Mouse (Mus musculus) MEL (cell line): ENCODE data around the gene Cyp1a2.

Source experiments
- CTCF ChIP-seq, 3 experiments: IDR thresholded peaks in 2 of 3; conservative IDR thresholded peaks in 1 of 3; 2 replicates each; pipeline ENCODE4 v1.5.1; 2011 to 2012; ENCODE audit warnings: low read length in 3 of 3, low read depth in 2 of 3, mild to moderate bottlenecking in 2 of 3, improper control_type of control experiment in 1 of 3, inconsistent platforms in 1 of 3, mixed read lengths in 1 of 3, moderate library complexity in 1 of 3; ENCODE audit not compliant: control insufficient read depth in 1 of 3, insufficient read depth in 1 of 3, poor library complexity in 1 of 3, severe bottlenecking in 1 of 3
- ELF1 ChIP-seq: IDR thresholded peaks from 2 replicates; pipeline ENCODE4 v1.6.1; 2014; ENCODE audit warnings: low read depth, mild to moderate bottlenecking, inconsistent platforms, low read length, improper control_type of control experiment, moderate library complexity
- EP300 ChIP-seq, 2 experiments: IDR thresholded peaks; 2 replicates each; pipeline ENCODE4 v1.6.1; 2011; ENCODE audit warnings: improper control_type of control experiment in 2 of 2, low read length in 2 of 2, low read depth in 1 of 2, mild to moderate bottlenecking in 1 of 2
- GATA1 ChIP-seq: IDR thresholded peaks from 2 replicates; pipeline ENCODE4 v1.6.1; 2011; ENCODE audit warnings: low read depth, low read length, improper control_type of control experiment
- MAFK ChIP-seq: IDR thresholded peaks from 2 replicates; pipeline ENCODE4 v1.6.1; 2011; ENCODE audit warnings: low read depth, mild to moderate bottlenecking, low read length, improper control_type of control experiment, borderline replicate concordance
- MAX ChIP-seq: IDR thresholded peaks from 2 replicates; pipeline ENCODE4 v1.6.1; 2011; ENCODE audit warnings: low read length, improper control_type of control experiment
- MAZ ChIP-seq: IDR thresholded peaks from 2 replicates; pipeline ENCODE4 v1.6.1; 2012; ENCODE audit warnings: low read depth, mild to moderate bottlenecking, inconsistent platforms, low read length, improper control_type of control experiment
- MEF2A ChIP-seq: IDR thresholded peaks from 2 replicates; pipeline ENCODE4 v1.6.1; 2014; ENCODE audit warnings: low read depth, mild to moderate bottlenecking, inconsistent platforms, low read length, improper control_type of control experiment; ENCODE audit not compliant: poor library complexity, insufficient replicate concordance, severe bottlenecking; ENCODE audit errors: extremely low read depth
- POLR2A ChIP-seq, 2 experiments: IDR thresholded peaks; 2 replicates each; pipeline ENCODE4 v1.6.1; 2011 to 2012; ENCODE audit warnings: low read length in 2 of 2, mild to moderate bottlenecking in 2 of 2, control low read depth in 1 of 2, improper control_type of control experiment in 1 of 2, low read depth in 1 of 2, moderate library complexity in 1 of 2; ENCODE audit not compliant: control insufficient read depth in 1 of 2, insufficient read depth in 1 of 2, poor library complexity in 1 of 2
- TAL1 ChIP-seq: IDR thresholded peaks from 2 replicates; pipeline ENCODE4 v1.6.1; 2012; ENCODE audit warnings: mild to moderate bottlenecking, inconsistent platforms, low read length, moderate library complexity, mixed read lengths
- ZC3H11A ChIP-seq: IDR thresholded peaks from 2 replicates; pipeline ENCODE4 v1.6.1; 2012; ENCODE audit warnings: low read depth, mild to moderate bottlenecking, inconsistent platforms, low read length, improper control_type of control experiment
- ZMIZ1 ChIP-seq: IDR thresholded peaks from 2 replicates; pipeline ENCODE4 v1.6.1; 2012; ENCODE audit warnings: low read depth, mild to moderate bottlenecking, inconsistent platforms, low read length, improper control_type of control experiment, moderate library complexity

- TF ChIP-seq ZMIZ1 (no peak), MAX (no peak), TAL1 (no peak), MAFK (no peak), EP300 (IDR thresholded peaks at IDR 0.05; ENCODE audit: low read depth in 1 of 2, low read length in 2 of 2) (no peak), GATA1 (no peak), POLR2A (IDR thresholded peaks at IDR 0.05; ENCODE audit: control insufficient read depth in 1 of 2, insufficient read depth in 1 of 2, low read depth in 1 of 2, low read length in 2 of 2, poor library complexity in 1 of 2) (no peak), MEF2A (no peak), MAZ (no peak), ZC3H11A (no peak), ELF1 (no peak), CTCF (IDR thresholded peaks at IDR 0.05 in 2 of 3, conservative IDR thresholded peaks at IDR 0.05 in 1 of 3; ENCODE audit: control insufficient read depth in 1 of 3, insufficient read depth in 1 of 3, low read depth in 2 of 3, low read length in 3 of 3, poor library complexity in 1 of 3, severe bottlenecking in 1 of 3) (no peak)
These were observed 28.5 kb downstream of the Cyp1a2 start for GRCm38 (mm10) chr9:57654966-57655365.
